Mouse (Mus musculus): ENCODE measurements around the gene Ankdd1b.

Gene Ankdd1b

GRCm38 (mm10) chr13:96451386-96452140, 19.4 kb downstream of the Ankdd1b start:
- Histone ChIP-seq H3K36me3 (ENCODE audit: insufficient read depth, low read length) (no peaks in the 10 kb centered on the region), H3K4me1 (replicated peaks; ENCODE audit: low read depth, low read length) (no peaks in the 10 kb centered on the region), H3K9me3 (ENCODE audit: low read length) (no peaks in the 10 kb centered on the region), H3K4me3 (replicated peaks; ENCODE audit: low read length) (no peak overlapping the region), H3K27me3 (ENCODE audit: insufficient read depth, low read length) (no peaks in the 10 kb centered on the region)
- TF ChIP-seq NANOG (IDR thresholded peaks at IDR 0.05; ENCODE audit: borderline replicate concordance, low read length), result no peak
- no peak for TF ChIP-seq POU5F1 (IDR thresholded peaks at IDR 0.05; ENCODE audit: borderline replicate concordance, low read length)
- no peak for TF ChIP-seq CTCF (conservative IDR thresholded peaks at IDR 0.05; ENCODE audit: low read length)

- H3K9me3 ChIP-seq (ENCODE audit: low read length), result no peaks in the 10 kb centered on the region
- H3K4me1 ChIP-seq (replicated peaks; ENCODE audit: low read depth, low read length), result no peaks in the 10 kb centered on the region
- no peaks in the 10 kb centered on the region for H3K36me3 ChIP-seq (ENCODE audit: insufficient read depth, low read length)
- no peak for TF ChIP-seq CTCF (conservative IDR thresholded peaks at IDR 0.05; ENCODE audit: low read length)
- TF ChIP-seq POU5F1 (IDR thresholded peaks at IDR 0.05; ENCODE audit: borderline replicate concordance, low read length), result no peak
- TF ChIP-seq NANOG (IDR thresholded peaks at IDR 0.05; ENCODE audit: borderline replicate concordance, low read length), result no peak
- H3K27me3 ChIP-seq (ENCODE audit: insufficient read depth, low read length), result no peaks in the 10 kb centered on the region
- H3K4me3 ChIP-seq (replicated peaks; ENCODE audit: low read length), result no peak overlapping the region
These were observed 20.1 kb downstream of the Ankdd1b start for GRCm38 (mm10) chr13:96450869-96451268.

- no peaks in the 10 kb centered on the region for H3K9me3 ChIP-seq (ENCODE audit: low read length)
- no peaks in the 10 kb centered on the region for H3K36me3 ChIP-seq (ENCODE audit: insufficient read depth, low read length)
- no peaks in the 10 kb centered on the region for H3K27me3 ChIP-seq (ENCODE audit: insufficient read depth, low read length)
- H3K4me1 ChIP-seq (replicated peaks; ENCODE audit: low read depth, low read length), result no peaks in the 10 kb centered on the region
- no peak overlapping the region for H3K4me3 ChIP-seq (replicated peaks; ENCODE audit: low read length)
- TF ChIP-seq CTCF (conservative IDR thresholded peaks at IDR 0.05; ENCODE audit: low read length) (no peak), POU5F1 (IDR thresholded peaks at IDR 0.05; ENCODE audit: borderline replicate concordance, low read length) (no peak), NANOG (IDR thresholded peaks at IDR 0.05; ENCODE audit: borderline replicate concordance, low read length) (no peak)
These were observed 20.7 kb downstream of the Ankdd1b start for GRCm38 (mm10) chr13:96450205-96450856.

GRCm38 (mm10) chr13:96440436-96440835, 30.6 kb downstream of the Ankdd1b start:
- Histone ChIP-seq H3K4me3 (replicated peaks; ENCODE audit: low read length) (no peak overlapping the region), H3K4me1 (replicated peaks; ENCODE audit: low read depth, low read length) (no peaks in the 10 kb centered on the region), H3K9me3 (ENCODE audit: low read length) (no peaks in the 10 kb centered on the region), H3K27me3 (ENCODE audit: insufficient read depth, low read length) (no peaks in the 10 kb centered on the region), H3K36me3 (ENCODE audit: insufficient read depth, low read length) (no peaks in the 10 kb centered on the region)
- TF ChIP-seq CTCF (conservative IDR thresholded peaks at IDR 0.05; ENCODE audit: low read length), result no peak
- no peak for TF ChIP-seq POU5F1 (IDR thresholded peaks at IDR 0.05; ENCODE audit: borderline replicate concordance, low read length)
- TF ChIP-seq NANOG (IDR thresholded peaks at IDR 0.05; ENCODE audit: borderline replicate concordance, low read length), result no peak

GRCm38 (mm10) chr13:96436921-96437320, 34.1 kb downstream of the Ankdd1b start:
- Histone ChIP-seq H3K36me3 (ENCODE audit: insufficient read depth, low read length) (no peaks in the 10 kb centered on the region), H3K4me3 (replicated peaks; ENCODE audit: low read length) (no peak overlapping the region), H3K9me3 (ENCODE audit: low read length) (no peaks in the 10 kb centered on the region), H3K4me1 (replicated peaks; ENCODE audit: low read depth, low read length) (no peaks in the 10 kb centered on the region), H3K27me3 (ENCODE audit: insufficient read depth, low read length) (no peaks in the 10 kb centered on the region)
- TF ChIP-seq CTCF (conservative IDR thresholded peaks at IDR 0.05; ENCODE audit: low read length) (no peak), NANOG (IDR thresholded peaks at IDR 0.05; ENCODE audit: borderline replicate concordance, low read length) (no peak), POU5F1 (IDR thresholded peaks at IDR 0.05; ENCODE audit: borderline replicate concordance, low read length) (no peak)

- no peaks in the 10 kb centered on the region for H3K36me3 ChIP-seq (ENCODE audit: insufficient read depth, low read length)
- H3K27me3 ChIP-seq (ENCODE audit: insufficient read depth, low read length), result no peaks in the 10 kb centered on the region
- H3K9me3 ChIP-seq (ENCODE audit: low read length), result no peaks in the 10 kb centered on the region
- H3K4me3 ChIP-seq (replicated peaks; ENCODE audit: low read length), result no peak overlapping the region
- TF ChIP-seq NANOG (IDR thresholded peaks at IDR 0.05; ENCODE audit: borderline replicate concordance, low read length), result no peak
- TF ChIP-seq POU5F1 (IDR thresholded peaks at IDR 0.05; ENCODE audit: borderline replicate concordance, low read length), result no peak
- no peak for TF ChIP-seq CTCF (conservative IDR thresholded peaks at IDR 0.05; ENCODE audit: low read length)
- no peaks in the 10 kb centered on the region for H3K4me1 ChIP-seq (replicated peaks; ENCODE audit: low read depth, low read length)
These were observed 35.2 kb downstream of the Ankdd1b start for GRCm38 (mm10) chr13:96435793-96436192.

- H3K4me1 ChIP-seq (replicated peaks; ENCODE audit: low read depth, low read length), result no peaks in the 10 kb centered on the region
- H3K9me3 ChIP-seq (ENCODE audit: low read length), result no peaks in the 10 kb centered on the region
- H3K27me3 ChIP-seq (ENCODE audit: insufficient read depth, low read length), result no peaks in the 10 kb centered on the region
- no peak overlapping the region for H3K4me3 ChIP-seq (replicated peaks; ENCODE audit: low read length)
- TF ChIP-seq CTCF (conservative IDR thresholded peaks at IDR 0.05; ENCODE audit: low read length) (no peak), NANOG (IDR thresholded peaks at IDR 0.05; ENCODE audit: borderline replicate concordance, low read length) (no peak), POU5F1 (IDR thresholded peaks at IDR 0.05; ENCODE audit: borderline replicate concordance, low read length) (no peak)
- no peaks in the 10 kb centered on the region for H3K36me3 ChIP-seq (ENCODE audit: insufficient read depth, low read length)
These were observed 36.1 kb downstream of the Ankdd1b start for GRCm38 (mm10) chr13:96434899-96435331.

- TF ChIP-seq POU5F1 (IDR thresholded peaks at IDR 0.05; ENCODE audit: borderline replicate concordance, low read length) (no peak), CTCF (conservative IDR thresholded peaks at IDR 0.05; ENCODE audit: low read length) (no peak), NANOG (IDR thresholded peaks at IDR 0.05; ENCODE audit: borderline replicate concordance, low read length) (no peak)
- no peaks in the 10 kb centered on the region for H3K4me1 ChIP-seq (replicated peaks; ENCODE audit: low read depth, low read length)
- H3K36me3 ChIP-seq (ENCODE audit: insufficient read depth, low read length), result no peaks in the 10 kb centered on the region
These were observed 37.3 kb downstream of the Ankdd1b start for GRCm38 (mm10) chr13:96433648-96434190.

More at GRCm38 (mm10) chr13:96433648-96434190, 37.3 kb downstream of the Ankdd1b start:
- Histone ChIP-seq H3K4me3 (replicated peaks; ENCODE audit: low read length) (no peak overlapping the region), H3K9me3 (ENCODE audit: low read length) (no peaks in the 10 kb centered on the region), H3K27me3 (ENCODE audit: insufficient read depth, low read length) (no peaks in the 10 kb centered on the region)
